Mouse (Mus musculus) left cerebral cortex, adult 11 months (tissue): ENCODE results near the gene Armc6.
"Not testable (repeated sequence)": the region's sequence is repeated elsewhere in the genome, so short reads cannot be mapped to it uniquely, and the experiment has no call there.

Source experiments
- DNase-seq: peaks from one replicate; pipeline ENCODE4 v3.0.0; 2022; ENCODE audit warnings: low spot score

Armc6 gene

GRCm38 (mm10) chr8:70230837-70231236 lies 3.4 kb downstream of the Armc6 start:
- DNase-seq, result no peak

GRCm38 (mm10) chr8:70227997-70228396 lies 6.3 kb downstream of the Armc6 start:
- no peak for DNase-seq

GRCm38 (mm10) chr8:70223341-70223740 lies 10.9 kb downstream of the Armc6 start:
- no peak for DNase-seq

GRCm38 (mm10) chr8:70222041-70222440 lies 12.2 kb downstream of the Armc6 start:
- DNase-seq, result no peak

GRCm38 (mm10) chr8:70220911-70221310 lies 13.4 kb downstream of the Armc6 start:
- no peak for DNase-seq

- no peak for DNase-seq
Observed at GRCm38 (mm10) chr8:70220236-70220840, 13.9 kb downstream of the Armc6 start.

- no peak for DNase-seq
Observed at GRCm38 (mm10) chr8:70219107-70219684, 15.1 kb downstream of the Armc6 start.

- DNase-seq, result no peak
Observed at GRCm38 (mm10) chr8:70217441-70217840, 16.8 kb downstream of the Armc6 start.

- DNase-seq, result peak; percentile 79
Observed at GRCm38 (mm10) chr8:70216566-70216965, 17.7 kb downstream of the Armc6 start.

GRCm38 (mm10) chr8:70216161-70216560 lies 18.1 kb downstream of the Armc6 start:
- not testable (repeated sequence) for DNase-seq

GRCm38 (mm10) chr8:70215092-70215491 lies 19.2 kb downstream of the Armc6 start:
- no peak for DNase-seq

GRCm38 (mm10) chr8:70214411-70214810 lies 19.9 kb downstream of the Armc6 start:
- DNase-seq, result no peak

GRCm38 (mm10) chr8:70212112-70213055 lies 21.9 kb downstream of the Armc6 start, which contains the start of gene Slc25a42:
Gene Slc25a42, minus strand, starts transcription at chr8:70212305.
- DNase-seq, result peak; percentile 99

- no peak for DNase-seq
Observed at GRCm38 (mm10) chr8:70211726-70212111, 22.5 kb downstream of the Armc6 start.

GRCm38 (mm10) chr8:70211275-70211674 lies 23.0 kb downstream of the Armc6 start:
- DNase-seq, result no peak

GRCm38 (mm10) chr8:70210538-70210937 lies 23.7 kb downstream of the Armc6 start:
- no peak for DNase-seq

- no peak for DNase-seq
Observed at GRCm38 (mm10) chr8:70208130-70208529, 26.1 kb downstream of the Armc6 start.

GRCm38 (mm10) chr8:70204757-70205156 lies 29.5 kb downstream of the Armc6 start:
- no peak for DNase-seq

GRCm38 (mm10) chr8:70203072-70203471 lies 31.2 kb downstream of the Armc6 start:
- DNase-seq, result no peak

- DNase-seq, result no peak
Observed at GRCm38 (mm10) chr8:70201417-70201816, 32.8 kb downstream of the Armc6 start.

GRCm38 (mm10) chr8:70200098-70200681 lies 34.1 kb downstream of the Armc6 start:
- no peak for DNase-seq

GRCm38 (mm10) chr8:70197603-70198002 lies 36.7 kb downstream of the Armc6 start:
- DNase-seq, result no peak
